Mouse (Mus musculus) heart, embryonic 14.5 days (tissue): Measurements from ENCODE around the gene Nubp1. TPM values are rescaled to one million over a fixed set of nuclear protein-coding genes. Genes with fewer than 3 reads are reported as not detected.

Experiments
- ATAC-seq: fragments of 200-750 bp; cut with Nextera tagmentation; 2 replicates; pipeline ENCODE4 v1.8.0; 2017; ENCODE audit warnings: low read depth, moderate TSS enrichment; ENCODE audit not compliant: insufficient number of reproducible peaks, insufficient read depth, low FRiP score
- H3K27ac ChIP-seq, 2 experiments: fragments of 200-500 bp in 1 of 2; fragments of 300-500 bp in 1 of 2; sonication (generic) in 1 of 2; replicated peaks in 1 of 2; 2 replicates each; pipeline ENCODE4 v1.5.1; 2012 to 2014; ENCODE audit warnings: low read depth in 2 of 2, low read length in 2 of 2, control low read depth in 1 of 2, mild to moderate bottlenecking in 1 of 2, mixed read lengths in 1 of 2; ENCODE audit not compliant: control insufficient read depth in 1 of 2, insufficient read depth in 1 of 2
- H3K27me3 ChIP-seq: fragments of 300-500 bp; sonication (generic); 2 replicates; pipeline ENCODE4 v1.6.1; 2014; ENCODE audit warnings: mild to moderate bottlenecking, low read length, control low read depth; ENCODE audit not compliant: control insufficient read depth, insufficient read depth
- H3K36me3 ChIP-seq: fragments of 300-500 bp; sonication (generic); 2 replicates; pipeline ENCODE4 v1.6.1; 2014; ENCODE audit warnings: mild to moderate bottlenecking, control low read depth, low read length, mixed read lengths; ENCODE audit not compliant: control insufficient read depth, insufficient read depth
- H3K4me1 ChIP-seq, 2 experiments: fragments of 200-500 bp in 1 of 2; fragments of 300-500 bp in 1 of 2; sonication (generic) in 1 of 2; 2 replicates each; pipeline ENCODE4 v1.6.1; 2012 to 2014; ENCODE audit warnings: low read length in 2 of 2, control low read depth in 1 of 2, mixed read lengths in 1 of 2; ENCODE audit not compliant: control insufficient read depth in 2 of 2, insufficient read depth in 2 of 2
- H3K4me2 ChIP-seq: fragments of 300-500 bp; sonication (generic); 2 replicates; pipeline ENCODE4 v1.6.1; 2014; ENCODE audit warnings: mild to moderate bottlenecking, low read length
- H3K4me3 ChIP-seq, 2 experiments: fragments of 200-500 bp in 1 of 2; fragments of 300-500 bp in 1 of 2; sonication (generic) in 1 of 2; 2 replicates each; pipeline ENCODE4 v1.5.1; 2012 to 2014; ENCODE audit warnings: low read length in 2 of 2, mild to moderate bottlenecking in 2 of 2, control low read depth in 1 of 2, low read depth in 1 of 2, moderate library complexity in 1 of 2; ENCODE audit not compliant: control insufficient read depth in 1 of 2, insufficient read depth in 1 of 2
- H3K9ac ChIP-seq: fragments of 300-500 bp; sonication (generic); 2 replicates; pipeline ENCODE4 v1.6.1; 2014; ENCODE audit warnings: mild to moderate bottlenecking, low read length
- H3K9me3 ChIP-seq: fragments of 300-500 bp; sonication (generic); 2 replicates; pipeline ENCODE4 v1.6.1; 2016; ENCODE audit warnings: low read length, control low read depth; ENCODE audit not compliant: control insufficient read depth
- WGBS: fragments of 180-500 bp; shearing (Covaris S2); extraction: QIAGEN DNeasy Blood & Tissue Kit; methylation state at CpG from one replicate; pipeline ENCODE4 v1.1.7; 2014; 5-methylcytosine and 5-hydroxymethylcytosine counted together
- polyA plus RNA-seq: library from polyadenylated mRNA; unstranded; fragments of >200 nt; fragmentation: Nextera tagmentation; extraction: Ambion mirVana; gene quantifications from 2 replicates; pipeline ENCODE4 v1.2.1, GENCODE M21; 2014

The Nubp1 gene
- polyA plus RNA-seq, 1 experiment from 2014 or later = 33.7 TPM

DNA sequence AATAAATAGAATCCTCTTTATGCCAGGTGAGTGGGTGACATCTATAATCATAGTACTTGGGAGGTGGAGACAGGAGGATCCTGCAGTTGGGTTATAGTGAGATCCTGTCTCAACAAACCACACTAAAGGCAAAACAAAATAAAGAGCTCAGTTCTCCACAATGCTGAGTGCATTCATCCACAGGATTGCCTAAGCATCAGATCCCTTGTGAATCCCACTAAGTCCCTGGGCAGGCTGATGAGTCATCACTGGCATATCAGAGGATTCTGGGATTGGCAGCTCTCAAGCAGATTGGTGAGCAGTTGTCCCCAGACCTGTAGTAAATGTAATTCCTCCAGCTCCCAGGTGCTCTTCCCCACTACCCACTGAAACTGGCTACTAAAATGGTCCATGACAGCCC is 32.0 kb downstream of the Nubp1 start:
- H3K9ac ChIP-seq = no peak overlapping the region
- H3K4me2 ChIP-seq = no peak overlapping the region
- no peaks in the 10 kb centered on the region for H3K9me3 ChIP-seq
- no peaks in the 10 kb centered on the region for H3K27me3 ChIP-seq
- no peaks in the 10 kb centered on the region for H3K36me3 ChIP-seq
- H3K4me1 ChIP-seq = peaks cover 2 to 7% of the 10 kb centered on the region in 2 experiments; a peak in 1 of 4 replicates
- no peak overlapping the region for H3K27ac ChIP-seq
- H3K4me3 ChIP-seq = no peak overlapping the region
- no peak for ATAC-seq

DNA sequence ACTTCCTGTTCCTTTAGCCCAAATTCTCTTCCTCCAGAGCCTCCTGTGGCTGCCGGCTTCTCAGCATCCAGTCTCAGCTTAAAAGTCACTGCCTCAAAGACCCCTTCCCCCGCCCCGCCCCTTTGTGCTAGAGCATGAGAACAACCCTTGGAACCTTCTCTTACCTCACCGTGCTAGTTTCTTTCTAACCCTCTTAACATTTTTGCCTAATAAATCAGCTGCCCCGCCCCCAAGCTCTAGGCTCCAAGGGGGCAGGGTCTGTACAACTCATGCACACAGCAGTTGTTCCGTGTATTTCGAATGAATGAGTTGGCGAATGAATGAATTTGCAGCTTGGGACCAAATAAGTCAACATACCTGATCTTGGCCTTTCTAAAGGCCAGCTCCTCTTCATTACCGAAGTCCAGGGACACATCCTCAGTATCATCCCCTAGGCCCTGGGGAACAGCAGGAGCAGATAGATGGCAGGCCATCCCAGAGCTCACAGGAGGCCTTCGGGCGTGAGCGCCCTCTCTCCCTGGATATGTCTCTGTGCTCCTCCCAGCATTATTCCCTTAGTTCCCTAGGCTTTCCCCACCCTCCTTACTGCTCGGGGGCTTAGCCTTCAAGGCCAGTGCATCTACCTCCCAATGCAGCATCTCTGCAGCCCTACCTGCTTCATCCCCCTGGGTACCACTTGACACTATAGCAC is 35.0 kb downstream of the Nubp1 start:
- Histone ChIP-seq H3K4me2 (peak overlapping the region; percentile 64), H3K27me3 (no peaks in the 10 kb centered on the region), H3K4me1 (peaks cover 4 to 11% of the 10 kb centered on the region in 2 experiments; a peak in 3 of 4 replicates), H3K36me3 (no peaks in the 10 kb centered on the region), H3K9ac (peak overlapping the region; percentile 50; the same call in 1 of the 2 replicates), H3K4me3 (peak overlapping the region; percentile 33 to 49), H3K9me3 (no peaks in the 10 kb centered on the region), H3K27ac (no peak overlapping the region)
- no peak for ATAC-seq
- 35% methylated on average over 13 of the region's 13 CpGs for WGBS

DNA sequence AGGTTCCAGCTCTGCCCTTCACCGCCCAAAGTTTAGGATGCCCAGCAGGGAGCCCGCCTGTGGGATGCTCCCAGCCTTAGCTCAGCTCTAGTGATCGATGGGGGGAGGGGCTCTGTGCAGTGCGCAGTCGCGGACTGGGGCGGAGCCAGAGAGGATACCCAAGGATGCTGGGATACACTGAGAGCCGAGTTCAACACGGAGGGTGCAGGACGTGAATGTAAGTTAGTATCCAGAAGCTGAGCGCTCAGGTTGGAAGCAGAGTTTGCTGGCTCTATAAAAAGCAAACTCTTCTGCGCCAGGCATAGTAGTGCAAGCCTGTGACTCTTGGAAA is 35.5 kb downstream of the Nubp1 start, which contains the start of gene Tvp23a:
Tvp23a (minus strand) TSS at position 99 of the 331 bp plus-strand sequence.
- Histone ChIP-seq H3K9ac (peak within 1 kb of the TSS; percentile 50), H3K27me3 (no peaks in the 10 kb centered on the region), H3K4me1 (peaks cover 7 to 16% of the 10 kb centered on the region in 2 experiments), H3K4me3 (peak within 1 kb of the TSS; percentile 33 to 49), H3K36me3 (no peaks in the 10 kb centered on the region), H3K4me2 (peak within 1 kb of the TSS; percentile 64), H3K9me3 (no peaks in the 10 kb centered on the region), H3K27ac (no peak within 1 kb of the TSS)
- 9% methylated on average over 12 of the region's 12 CpGs for whole genome bisulfite sequencing
- peak; percentile 76; the same call in 1 of the 2 replicates for ATAC-seq

DNA sequence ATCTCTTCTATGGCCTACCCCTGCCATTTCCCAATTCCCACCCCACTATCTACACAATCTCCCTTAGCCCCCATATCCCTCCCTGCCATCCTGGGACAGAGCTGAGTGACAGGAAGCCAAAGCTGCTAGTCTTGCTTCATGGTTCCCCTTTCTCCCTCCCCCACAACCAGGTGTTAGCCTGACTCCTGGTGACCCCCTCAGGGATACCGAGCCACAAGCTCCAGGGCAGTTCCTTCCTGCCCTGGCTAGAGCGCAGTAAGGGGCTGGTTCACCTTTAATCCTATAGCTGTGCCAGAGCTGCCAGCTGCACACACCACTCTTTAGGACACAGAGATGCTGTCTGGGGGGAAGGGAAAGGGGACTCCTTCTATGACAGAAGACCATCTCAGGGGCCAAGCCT is 36.0 kb downstream of the Nubp1 start:
- no peaks in the 10 kb centered on the region for H3K27me3 ChIP-seq
- H3K36me3 ChIP-seq = no peaks in the 10 kb centered on the region
- H3K27ac ChIP-seq = no peak overlapping the region
- 65% methylated on average over 2 of the region's 2 CpGs for WGBS
- H3K9me3 ChIP-seq = no peaks in the 10 kb centered on the region
- ATAC-seq = no peak
- peaks cover 12 to 21% of the 10 kb centered on the region in 2 experiments for H3K4me1 ChIP-seq
- peak overlapping the region in 1 of 2 experiments; percentile 33; a peak in 2 of 4 replicates for H3K4me3 ChIP-seq
- peak overlapping the region; percentile 50; the same call in 1 of the 2 replicates for H3K9ac ChIP-seq
- peak overlapping the region; percentile 64 for H3K4me2 ChIP-seq

DNA sequence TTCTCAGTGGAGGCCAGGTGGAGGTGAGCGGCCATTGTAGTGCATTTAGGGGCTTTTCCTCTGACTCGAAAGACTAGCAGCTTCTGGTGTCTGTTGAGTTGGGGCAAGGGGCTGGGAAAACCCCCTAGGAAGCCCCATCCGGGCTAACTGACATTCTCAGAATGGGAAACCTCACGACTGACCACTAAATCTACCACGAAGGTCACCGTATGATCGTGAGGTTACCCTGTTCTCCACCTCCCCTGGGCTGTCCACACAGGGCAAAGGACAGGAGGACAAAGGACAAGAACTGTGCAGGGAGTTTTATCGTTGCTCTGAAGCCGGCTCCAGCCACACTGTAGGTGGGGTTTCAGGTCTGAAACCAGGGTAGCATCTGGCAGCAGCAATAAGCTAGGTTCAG is 37.2 kb downstream of the Nubp1 start:
- WGBS = 86% methylated on average over 9 of the region's 9 CpGs

GRCm38 (mm10) chr16:10451906-10452305 is 40.2 kb downstream of the Nubp1 start:
- H3K36me3 ChIP-seq = no peaks in the 10 kb centered on the region
- H3K4me1 ChIP-seq = peaks cover 16 to 26% of the 10 kb centered on the region in 2 experiments
- no peak overlapping the region for H3K9ac ChIP-seq
- no peak for ATAC-seq
- H3K4me2 ChIP-seq = no peak overlapping the region
- WGBS = 77% methylated on average over 2 of the region's 2 CpGs
- no peaks in the 10 kb centered on the region for H3K27me3 ChIP-seq
- H3K4me3 ChIP-seq = no peak overlapping the region
- no peaks in the 10 kb centered on the region for H3K9me3 ChIP-seq
- peak overlapping the region; percentile 0 to 56; a peak in 3 of 4 replicates for H3K27ac ChIP-seq

More for the DNA sequence above, 37.2 kb downstream of the Nubp1 start:
- H3K4me3 ChIP-seq = no peak overlapping the region
- no peak overlapping the region for H3K27ac ChIP-seq
- H3K9ac ChIP-seq = no peak overlapping the region
- no peaks in the 10 kb centered on the region for H3K27me3 ChIP-seq
- H3K4me1 ChIP-seq = peaks cover 16 to 27% of the 10 kb centered on the region in 2 experiments
- no peaks in the 10 kb centered on the region for H3K36me3 ChIP-seq
- no peak overlapping the region for H3K4me2 ChIP-seq
- no peaks in the 10 kb centered on the region for H3K9me3 ChIP-seq
- no peak for ATAC-seq

- 22% methylated on average over 8 of the region's 8 CpGs for WGBS
- Histone ChIP-seq H3K9ac (0 out of 2 replicates have a peak overlapping the region, but pooled peaks have one; percentile 11), H3K4me1 (peaks cover 16 to 22% of the 10 kb centered on the region in 2 experiments), H3K27ac (peak overlapping the region; percentile 2 to 56; a peak in 3 of 4 replicates), H3K4me2 (peak overlapping the region; percentile 27), H3K4me3 (no peak overlapping the region), H3K36me3 (no peaks in the 10 kb centered on the region), H3K9me3 (no peaks in the 10 kb centered on the region), H3K27me3 (no peaks in the 10 kb centered on the region)
- peak; percentile 81 for ATAC-seq
Measured at GRCm38 (mm10) chr16:10452445-10452896, 40.7 kb downstream of the Nubp1 start.
